Mouse (Mus musculus) olfactory bulb, adult 2 months (tissue): ENCODE measurements around the gene Nr1d2. TPM values are rescaled to one million over a fixed set of nuclear protein-coding genes. Genes with fewer than 3 reads are reported as not detected.
"Not testable (repeated sequence)": the region's sequence is repeated elsewhere in the genome, so short reads cannot be mapped to it uniquely, and the experiment has no call there.

Source experiments
- H3K27ac ChIP-seq: fragments of 200-500 bp; 2 replicates; pipeline ENCODE4 v1.5.1; 2012; ENCODE audit warnings: low read depth, low read length; ENCODE audit not compliant: insufficient read depth
- H3K4me1 ChIP-seq: fragments of 200-500 bp; 2 replicates; pipeline ENCODE4 v1.6.1; 2012; ENCODE audit warnings: low read length; ENCODE audit not compliant: control insufficient read depth, insufficient read depth
- H3K4me3 ChIP-seq: fragments of 200-500 bp; 2 replicates; pipeline ENCODE4 v1.5.1; 2012; ENCODE audit warnings: mild to moderate bottlenecking, low read depth, low read length, moderate library complexity; ENCODE audit not compliant: insufficient read depth
- CTCF ChIP-seq: fragments of 200-500 bp; IDR thresholded peaks from 2 replicates; pipeline ENCODE4 v1.5.1; 2012; ENCODE audit warnings: low read depth, mild to moderate bottlenecking, low read length, moderate library complexity; ENCODE audit not compliant: insufficient read depth
- POLR2A ChIP-seq: fragments of 200-500 bp; IDR thresholded peaks from 2 replicates; pipeline ENCODE4 v1.6.1; 2012; ENCODE audit warnings: mild to moderate bottlenecking, low read depth, low read length, moderate library complexity; ENCODE audit not compliant: insufficient read depth
- WGBS: fragments of 180-500 bp; shearing (Covaris S2); methylation state at CpG from one replicate; pipeline ENCODE4 v1.1.7; 2018; 5-methylcytosine and 5-hydroxymethylcytosine counted together
- polyA plus RNA-seq: library from polyadenylated mRNA; stranded (reverse); fragments of >200 nt; gene quantifications from 2 replicates; pipeline ENCODE4 v1.2.4, GENCODE M21; 2012; ENCODE audit warnings: low replicate concordance; ENCODE audit not compliant: missing spikeins, insufficient read depth, insufficient read length

The Nr1d2 gene
- polyA plus RNA-seq, 1 experiment: not detected

- Histone ChIP-seq H3K4me3 (peak within 1 kb of the TSS; percentile 94), H3K27ac (peak within 1 kb of the TSS; percentile 75), H3K4me1 (no peaks in the 10 kb centered on the region)
- TF ChIP-seq CTCF (no peak), POLR2A (peak; percentile 85)
- WGBS: under 1% methylated on average over 78 of the region's 78 CpGs
These were observed 31.9 kb upstream of the Nr1d2 start, which contains the start of the genes Nkiras1 and Rpl15 for GRCm38 (mm10) chr14:18270529-18271441. Nkiras1 (plus strand) TSS chr14:18271136. Rpl15 (minus strand) TSS chr14:18271391.

- under 1% methylated on average over 24 of the region's 24 CpGs for WGBS
- peak overlapping the region; percentile 78 for H3K4me3 ChIP-seq
- not testable (repeated sequence) for H3K4me1 ChIP-seq
- H3K27ac ChIP-seq: peak overlapping the region; percentile 22
These were observed 31.1 kb upstream of the Nr1d2 start for GRCm38 (mm10) chr14:18269947-18270528.

GRCm38 (mm10) chr14:18263427-18263826, 24.5 kb upstream of the Nr1d2 start:
- no peak for TF ChIP-seq CTCF
- TF ChIP-seq POLR2A: no peak
- H3K27ac ChIP-seq: no peak overlapping the region
- H3K4me3 ChIP-seq: no peak overlapping the region
- no peaks in the 10 kb centered on the region; the same call in 1 of the 2 replicates for H3K4me1 ChIP-seq
- 7% methylated on average over 4 of the region's 4 CpGs for WGBS

GRCm38 (mm10) chr14:18261203-18261602, 22.3 kb upstream of the Nr1d2 start:
- Histone ChIP-seq H3K4me1 (no peaks in the 10 kb centered on the region; the same call in 1 of the 2 replicates), H3K4me3 (no peak overlapping the region), H3K27ac (no peak overlapping the region)
- 89% methylated on average over 3 of the region's 3 CpGs for WGBS
- TF ChIP-seq POLR2A (no peak), CTCF (no peak)

- no peak for TF ChIP-seq POLR2A
- TF ChIP-seq CTCF: no peak
- Histone ChIP-seq H3K4me3 (no peak overlapping the region), H3K4me1 (0 out of 2 replicates have a peak, but pooled peaks cover 2% of the 10 kb centered on the region), H3K27ac (no peak overlapping the region)
- 87% methylated on average over 21 of the region's 21 CpGs for WGBS
These were observed 3.8 kb upstream of the Nr1d2 start for GRCm38 (mm10) chr14:18242638-18243130.

GRCm38 (mm10) chr14:18241786-18242185, 2.9 kb upstream of the Nr1d2 start:
- 0 out of 2 replicates have a peak, but pooled peaks cover 2% of the 10 kb centered on the region for H3K4me1 ChIP-seq
- H3K27ac ChIP-seq: no peak overlapping the region
- 90% methylated on average over 4 of the region's 4 CpGs for WGBS
- TF ChIP-seq CTCF: no peak
- no peak for TF ChIP-seq POLR2A
- no peak overlapping the region for H3K4me3 ChIP-seq

- 0 out of 2 replicates have a peak, but pooled peaks cover 2% of the 10 kb centered on the region for H3K4me1 ChIP-seq
- H3K4me3 ChIP-seq: no peak overlapping the region
- WGBS: 27% methylated on average over 7 of the region's 7 CpGs
- TF ChIP-seq POLR2A: no peak
- TF ChIP-seq CTCF: no peak
- no peak overlapping the region for H3K27ac ChIP-seq
These were observed 1.2 kb upstream of the Nr1d2 start for GRCm38 (mm10) chr14:18240132-18240531.

GRCm38 (mm10) chr14:18238131-18238749, 687 bp downstream of the Nr1d2 start:
- TF ChIP-seq POLR2A: no peak; the same call in 1 of the 2 replicates
- TF ChIP-seq CTCF: no peak
- peak overlapping the region; percentile 100 for H3K27ac ChIP-seq
- under 1% methylated on average over 71 of the region's 71 CpGs for WGBS
- H3K4me3 ChIP-seq: peak overlapping the region; percentile 88
- H3K4me1 ChIP-seq: peaks cover 7% of the 10 kb centered on the region; the same call in 1 of the 2 replicates
